Mouse (Mus musculus) neutrophil, adult 83 days (primary cell): ENCODE results near the gene Zfp324. TPM values are rescaled to one million over a fixed set of nuclear protein-coding genes. Genes with fewer than 3 reads are reported as not detected.

Experiments
- total RNA-seq, 2 experiments: library from RNA; stranded (reverse); gene quantifications; one replicate each; pipeline ENCODE4 v1.2.4; 2023

Gene Zfp324
- 1 to 10 TPM; 2.4 to 3.3 TPM for total RNA-seq

DNA sequence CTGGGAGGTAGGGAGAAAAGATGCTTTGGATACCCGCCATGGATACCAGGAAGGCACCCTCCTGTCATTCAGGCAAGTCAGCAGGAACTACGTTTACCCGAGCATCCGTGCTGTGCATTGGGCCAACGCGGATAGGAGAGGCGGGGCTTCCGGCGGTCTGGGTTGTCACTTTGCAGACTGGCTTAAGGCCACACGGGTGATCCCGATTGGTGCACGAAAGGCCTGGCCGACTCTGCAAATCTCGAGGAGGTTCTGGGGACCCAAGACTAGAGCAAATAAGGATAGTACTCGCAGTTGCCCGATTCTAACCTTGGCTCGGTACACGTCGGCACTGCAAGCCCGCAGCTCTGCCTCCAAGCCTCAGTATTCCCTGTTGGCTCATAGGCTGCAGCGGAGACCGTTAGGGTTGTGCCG lies at the start of gene Zfp324:
Zfp324 (plus strand) TSS at position 161 of the 414 bp plus-strand sequence.

DNA sequence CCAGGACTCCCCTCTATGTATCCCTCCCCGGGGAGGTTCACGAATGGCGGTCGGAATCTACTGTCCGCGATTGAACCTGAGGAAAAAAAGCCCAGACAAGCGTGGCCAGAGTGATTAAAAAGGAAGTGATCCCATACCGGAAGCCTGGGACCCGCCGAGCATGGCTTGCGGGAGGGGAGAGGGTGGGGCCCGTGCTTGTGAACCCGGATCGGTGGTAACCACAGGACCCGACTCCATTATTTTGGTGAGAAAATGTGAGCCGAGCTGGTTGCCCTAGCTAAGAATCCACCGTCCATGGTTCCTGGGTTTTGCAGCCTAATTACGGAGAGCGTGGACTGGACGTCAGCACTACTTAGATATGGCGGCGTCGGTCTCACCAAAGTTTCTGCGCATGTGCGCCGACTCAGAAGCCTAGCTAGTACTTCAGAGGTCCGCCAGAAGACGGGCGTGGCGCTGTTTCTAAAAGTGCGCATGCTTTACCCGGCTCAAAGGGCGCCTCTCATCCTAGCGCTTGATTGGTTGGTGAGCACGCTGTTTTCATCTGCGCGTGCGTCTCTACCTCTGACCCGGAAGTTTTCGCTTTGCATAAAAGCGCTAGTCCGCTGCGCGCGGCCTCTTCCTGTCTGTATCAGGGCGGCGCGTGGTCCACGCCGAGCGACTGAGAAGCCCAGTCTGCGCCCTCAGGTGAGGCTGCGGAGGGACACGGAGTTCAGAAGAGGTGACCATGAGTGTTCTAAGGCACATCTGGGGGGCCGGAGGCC lies 43.8 kb upstream of the Zfp324 start, which contains the start of gene Rps5:
Rps5 (plus strand) TSS at position 586 of the 761 bp plus-strand sequence.

DNA sequence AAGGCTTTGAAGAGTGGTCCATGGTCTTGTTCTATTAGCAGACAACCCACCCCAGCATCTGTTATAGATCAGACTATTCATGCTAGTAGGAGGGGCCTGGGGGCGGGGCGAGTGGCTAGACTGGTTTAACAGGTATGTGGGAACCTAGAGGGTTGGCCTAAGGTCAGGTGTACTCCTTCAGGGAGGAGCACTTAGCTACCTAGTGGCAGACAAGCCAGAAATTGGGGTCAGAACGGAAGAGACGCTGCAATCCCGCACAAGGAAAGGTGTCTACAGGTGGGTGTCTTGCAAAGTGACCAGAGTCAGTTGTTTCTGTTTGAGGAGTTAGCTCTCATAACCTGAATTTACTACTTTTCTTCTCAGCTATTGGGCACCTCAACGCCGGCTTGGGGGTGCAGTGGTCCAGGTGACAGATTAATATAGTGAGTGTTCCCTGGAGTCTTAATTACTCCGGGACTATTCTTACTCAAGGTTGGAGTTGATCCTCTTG lies 38.4 kb upstream of the Zfp324 start, which contains the start of gene Rnf225:
Rnf225 (plus strand) TSS at position 226 of the 490 bp plus-strand sequence.

GRCm38 (mm10) chr7:12977682-12978389 lies 12.2 kb downstream of the Zfp324 start, which contains the start of gene Zfp446:
Zfp446 (plus strand) TSS chr7:12977848.

DNA sequence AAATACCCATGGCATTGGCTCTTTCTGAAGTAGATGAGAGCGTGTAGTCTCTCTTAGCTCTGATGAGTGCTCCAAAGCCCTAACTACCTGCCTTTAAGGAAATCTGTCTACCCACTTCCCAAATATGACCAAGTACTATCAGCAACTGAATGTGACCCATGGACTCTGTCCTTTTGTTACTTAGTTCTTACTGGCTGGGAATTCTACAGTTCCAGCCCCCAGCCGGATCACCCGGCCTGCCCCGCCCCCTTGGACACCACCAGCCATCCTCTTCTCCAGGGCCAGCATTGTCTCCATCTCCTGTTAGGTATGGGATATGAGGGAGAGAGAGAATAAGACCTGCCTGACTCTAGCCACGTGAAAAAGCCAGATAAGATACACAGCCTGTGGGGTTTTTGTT lies 32.4 kb downstream of the Zfp324 start, which contains the start of gene Slc27a5:
Slc27a5 (minus strand) TSS at position 140 of the 400 bp plus-strand sequence.

GRCm38 (mm10) chr7:12998851-12999250 lies 33.2 kb downstream of the Zfp324 start, which contains the start of gene Trim28:
Trim28 (plus strand) TSS chr7:12999114.

DNA sequence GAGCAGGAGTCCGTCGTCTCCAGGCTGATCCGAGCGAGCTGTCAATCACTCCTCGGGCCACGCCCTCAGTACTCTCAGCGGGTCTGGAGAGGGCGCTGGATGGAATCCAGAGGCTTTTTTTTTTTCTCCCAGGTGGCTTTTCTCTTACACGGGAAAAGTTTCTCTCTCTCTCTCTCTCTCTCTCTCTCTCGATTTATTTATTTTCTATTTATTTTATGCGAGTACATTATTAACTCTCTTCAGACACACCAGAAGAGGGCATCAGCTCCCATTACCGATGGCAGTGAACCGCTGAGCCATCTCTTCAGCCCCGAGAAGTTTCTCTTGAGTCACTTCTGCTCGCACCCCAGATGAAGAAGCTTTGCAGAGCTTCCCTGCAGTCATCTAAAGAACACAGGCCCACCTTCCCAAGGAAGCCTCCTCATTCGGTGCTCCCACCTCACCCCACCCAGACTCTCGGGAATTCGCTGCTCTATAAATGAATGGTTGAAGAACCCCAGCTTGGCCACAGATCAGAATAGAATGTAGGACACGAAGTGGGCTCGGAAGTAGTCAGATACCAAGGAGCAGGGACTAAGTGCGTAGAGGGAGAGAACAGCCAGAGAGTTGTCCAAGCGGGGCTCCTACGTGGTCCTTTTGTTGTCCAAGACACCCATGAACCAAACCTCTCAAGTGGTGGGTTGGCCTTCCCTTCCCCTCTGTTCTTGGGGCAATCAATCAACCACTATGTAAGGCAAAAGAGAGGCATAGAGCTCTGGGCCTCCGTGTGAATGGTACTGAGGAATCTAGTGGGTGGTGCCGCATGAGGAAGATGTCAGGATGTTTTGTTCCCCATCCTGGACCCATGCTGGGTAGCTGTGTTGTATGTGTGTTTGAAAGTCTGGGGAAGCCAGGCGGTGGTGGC lies 44.6 kb downstream of the Zfp324 start, which contains the start of gene Zbtb45:
Zbtb45 (minus strand) TSS at position 30 of the 904 bp plus-strand sequence.

Other genes starting within 250 kb of the Zfp324 start
- gene Vmn2r56, start 230.8 kb upstream of the Zfp324 start, total RNA-seq, result not detected
- 1 to 10 TPM; 1.3 to 2.1 TPM for gene Zscan18, start 162.2 kb upstream of the Zfp324 start, total RNA-seq
- 1 to 10 TPM; 3.9 to 4.4 TPM for gene Zfp329, start 147.0 kb upstream of the Zfp324 start, total RNA-seq
- 10 to 100 TPM; 23.4 to 24.6 TPM for gene Zfp110, start 131.1 kb upstream of the Zfp324 start, total RNA-seq
- 1 to 10 TPM; 1.2 to 1.4 TPM for gene Zfp128, start 84.7 kb upstream of the Zfp324 start, total RNA-seq
- gene Zscan22, start 68.0 kb upstream of the Zfp324 start, total RNA-seq, result 1 to 10 TPM; 5.5 to 6.7 TPM
- gene Rps5, start 43.5 kb upstream of the Zfp324 start, total RNA-seq, result 100 to 1,000 TPM; 779 to 842 TPM
- under 1 TPM; 0.33 to 0.40 TPM for gene Rnf225, start 38.4 kb upstream of the Zfp324 start, total RNA-seq
- 1 to 10 TPM; 3.0 to 4.6 TPM for gene Zfp446, start 12.0 kb downstream of the Zfp324 start, total RNA-seq
- not detected for gene Slc27a5, start 32.4 kb downstream of the Zfp324 start, total RNA-seq
- gene Trim28, start 33.3 kb downstream of the Zfp324 start, total RNA-seq, result 100 to 1,000 TPM; 166 to 184 TPM
- 10 to 100 TPM; 14.6 to 15.6 TPM for gene Zbtb45, start 44.2 kb downstream of the Zfp324 start, total RNA-seq
- gene Chmp2a, start 69.0 kb downstream of the Zfp324 start, total RNA-seq, result 100 to 1,000 TPM; 146 to 163 TPM
- gene Ube2m, start 72.4 kb downstream of the Zfp324 start, total RNA-seq, result 10 to 100 TPM; 86.2 to 93.4 TPM
- 1 to 10 TPM in 1 of 2 experiments, under 1 TPM in 1; 0.46 to 1.4 TPM for gene Mzf1, start 88.9 kb downstream of the Zfp324 start, total RNA-seq
- gene Vmn1r85, start 129.3 kb downstream of the Zfp324 start, total RNA-seq, result not detected
- not detected for gene Vmn1r86, start 154.1 kb downstream of the Zfp324 start, total RNA-seq
- gene Vmn1r87, start 174.3 kb downstream of the Zfp324 start, total RNA-seq, result not detected
- under 1 TPM; 0.07 to 0.11 TPM for gene Vmn1r88, start 193.7 kb downstream of the Zfp324 start, total RNA-seq
- gene Vmn1r89, start 247.2 kb downstream of the Zfp324 start, total RNA-seq, result not detected